Mouse (Mus musculus): Measurements from ENCODE around the gene Nkx3-2.

DNA sequence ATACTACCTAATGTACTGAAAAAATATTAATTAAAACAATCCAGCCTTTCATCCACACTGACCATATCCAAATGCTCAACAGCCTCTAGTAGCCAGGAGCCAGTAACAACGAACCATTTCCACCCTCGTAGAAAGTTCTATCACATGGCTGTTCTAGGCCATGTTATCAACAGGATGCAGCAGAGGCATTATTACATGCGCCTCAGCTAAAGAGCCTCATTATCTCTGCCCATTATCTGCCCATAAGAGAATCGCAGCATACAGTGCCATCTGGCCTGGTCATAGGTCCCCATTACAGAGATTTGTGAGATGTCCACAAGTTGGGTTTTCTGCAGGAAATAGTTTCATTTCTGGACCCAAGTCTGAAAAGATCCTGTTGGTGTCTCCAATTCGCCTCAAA lies 41.9 kb upstream of the Nkx3-2 start:
- no peak for TF ChIP-seq MAFK (IDR thresholded peaks at IDR 0.05; ENCODE audit: insufficient read depth, low read depth, low read length)
- no peak for TF ChIP-seq ZNF384 (IDR thresholded peaks at IDR 0.05; ENCODE audit: low read depth, low read length)
- no peak for TF ChIP-seq CHD2 (IDR thresholded peaks at IDR 0.05; ENCODE audit: low read depth, low read length)
